Mouse (Mus musculus) thymus, postnatal 4 days (tissue): ENCODE data around the gene Gatm.
A peak's percentile ranks its signal among the peaks of the same experiment; 100 is the strongest.

Experiments
- DNase-seq: peaks from one replicate; pipeline ENCODE4 v3.0.0; 2021

Gene Gatm

DNA sequence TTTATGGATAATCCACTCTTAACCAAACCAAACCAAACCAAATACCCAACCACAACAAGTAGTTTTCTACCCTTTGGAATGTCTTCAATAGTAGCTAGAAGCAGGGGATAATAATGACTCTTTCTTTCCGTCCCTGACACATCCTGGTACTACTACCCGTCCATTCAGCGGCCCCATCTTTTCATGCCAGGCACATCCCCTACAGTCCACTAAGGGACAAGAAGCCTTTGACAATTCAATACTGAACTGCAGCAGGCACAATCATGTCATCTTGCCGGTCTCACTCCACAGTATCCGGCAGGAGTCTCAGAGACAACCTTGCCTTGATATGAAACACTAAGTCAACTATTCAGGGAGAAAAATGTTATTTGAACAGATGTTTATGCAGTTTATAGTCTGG, 5.3 kb downstream of the Gatm start:
- no peak for DNase-seq

- DNase-seq, result no peak
Measured at GRCm38 (mm10) chr2:122601354-122601753, 9.7 kb downstream of the Gatm start.

GRCm38 (mm10) chr2:122599736-122600135, 11.4 kb downstream of the Gatm start:
- no peak for DNase-seq

GRCm38 (mm10) chr2:122595461-122595860, 15.6 kb downstream of the Gatm start:
- DNase-seq, result no peak

DNA sequence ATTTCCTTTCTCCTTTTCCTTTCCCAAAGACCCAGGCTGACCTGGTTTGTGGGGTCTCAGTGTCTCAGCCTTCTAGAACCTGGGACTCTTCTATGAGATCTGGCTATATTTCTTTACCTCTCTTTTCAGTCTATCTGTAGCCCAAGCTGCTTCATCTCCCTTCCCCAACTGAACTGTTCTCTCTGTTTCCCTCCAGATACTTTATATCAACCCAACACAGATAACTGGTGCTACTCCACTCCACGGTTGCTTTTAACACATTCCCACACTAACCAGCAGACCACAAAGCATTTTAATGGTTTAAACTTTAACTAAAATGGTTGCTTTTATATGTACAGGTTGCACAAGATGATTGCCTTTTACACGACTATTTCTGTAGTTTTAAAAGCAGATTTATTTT, 19.9 kb downstream of the Gatm start:
- DNase-seq, result no peak

DNA sequence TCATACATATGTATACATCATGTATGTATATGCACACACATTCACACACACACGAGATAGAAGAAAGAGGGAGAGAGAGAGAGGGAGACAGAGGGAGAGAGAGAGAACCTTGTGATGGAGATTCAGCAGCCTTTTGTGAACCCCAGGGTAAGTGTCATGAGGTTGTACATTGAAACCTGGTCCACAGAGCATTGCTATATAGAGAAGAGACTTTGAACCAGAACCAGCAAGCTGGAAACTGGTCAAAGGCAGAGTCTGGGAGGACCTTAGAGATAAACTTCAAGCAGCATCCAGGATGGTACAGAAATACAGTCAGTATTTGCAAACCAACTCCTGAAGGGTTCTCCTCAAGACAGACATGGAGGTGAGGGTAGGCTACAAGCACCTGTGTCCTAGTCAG, 20.8 kb downstream of the Gatm start:
- DNase-seq, result no peak

GRCm38 (mm10) chr2:122587861-122588519, 23.1 kb downstream of the Gatm start:
- no peak for DNase-seq

GRCm38 (mm10) chr2:122586258-122586657, 24.8 kb downstream of the Gatm start:
- DNase-seq, result no peak

GRCm38 (mm10) chr2:122582324-122582723, 28.8 kb downstream of the Gatm start:
- no peak for DNase-seq

GRCm38 (mm10) chr2:122581361-122582017, 29.6 kb downstream of the Gatm start:
- no peak for DNase-seq

DNA sequence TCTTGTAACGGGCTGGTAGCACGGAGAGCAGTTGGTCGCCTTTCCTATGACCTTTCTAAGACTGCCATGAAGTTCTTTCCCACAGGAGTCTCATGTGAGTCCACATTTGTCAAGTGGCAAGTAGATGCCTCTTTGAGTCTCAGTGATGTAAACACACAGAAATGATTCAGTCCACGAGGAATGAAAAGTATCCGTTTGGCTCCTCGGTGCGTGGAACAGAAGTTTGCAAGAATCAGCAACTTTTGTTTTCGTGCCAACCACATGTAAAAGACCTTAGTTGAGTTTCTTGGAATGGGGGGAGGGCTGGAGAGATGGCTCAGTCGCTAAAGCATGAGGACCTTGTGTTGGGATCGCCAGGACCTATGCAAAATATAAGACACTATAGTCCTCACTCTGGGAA, 30.7 kb downstream of the Gatm start:
- DNase-seq, result no peak

DNA sequence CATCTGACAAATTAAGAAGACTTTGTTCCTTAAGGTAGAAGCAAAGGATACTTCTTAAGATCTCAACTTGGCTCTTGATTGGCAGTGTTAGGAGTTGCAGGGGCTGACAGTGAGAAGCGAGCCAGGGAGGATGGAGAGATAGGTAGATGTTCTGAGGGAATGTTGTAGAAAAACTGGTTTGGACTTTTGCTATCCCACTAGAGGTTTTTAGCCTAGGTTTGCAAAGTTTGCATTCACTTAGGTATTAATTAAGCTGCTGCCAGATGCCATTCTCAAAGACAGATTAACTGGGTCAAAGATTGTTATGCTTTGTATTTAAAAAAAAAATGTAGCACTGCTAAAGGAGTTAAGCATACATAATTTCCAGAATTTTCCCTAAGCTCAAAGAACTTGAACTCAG, 33.8 kb downstream of the Gatm start:
- no peak for DNase-seq

- no peak for DNase-seq
Measured at GRCm38 (mm10) chr2:122576295-122576694, 34.8 kb downstream of the Gatm start.

DNA sequence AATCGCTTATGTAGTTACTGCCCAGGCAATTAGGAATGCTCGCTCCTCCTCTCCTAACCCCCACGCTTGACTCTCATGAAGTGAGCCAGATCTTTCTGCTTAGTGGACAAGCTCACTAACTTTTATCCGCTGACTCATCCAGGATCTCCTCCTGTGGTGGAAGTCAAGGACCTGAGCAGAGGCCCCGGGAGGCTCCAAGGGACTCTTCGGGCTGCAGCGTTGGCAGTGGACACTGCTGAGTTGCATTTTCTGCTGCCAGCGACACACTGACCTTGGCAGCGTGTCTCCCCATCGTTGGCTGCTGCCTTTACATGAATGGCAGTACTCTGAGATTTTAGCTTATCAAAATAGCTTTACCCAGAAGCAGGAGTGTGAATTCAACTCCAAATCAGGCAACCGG, 35.6 kb downstream of the Gatm start:
- no peak for DNase-seq

DNA sequence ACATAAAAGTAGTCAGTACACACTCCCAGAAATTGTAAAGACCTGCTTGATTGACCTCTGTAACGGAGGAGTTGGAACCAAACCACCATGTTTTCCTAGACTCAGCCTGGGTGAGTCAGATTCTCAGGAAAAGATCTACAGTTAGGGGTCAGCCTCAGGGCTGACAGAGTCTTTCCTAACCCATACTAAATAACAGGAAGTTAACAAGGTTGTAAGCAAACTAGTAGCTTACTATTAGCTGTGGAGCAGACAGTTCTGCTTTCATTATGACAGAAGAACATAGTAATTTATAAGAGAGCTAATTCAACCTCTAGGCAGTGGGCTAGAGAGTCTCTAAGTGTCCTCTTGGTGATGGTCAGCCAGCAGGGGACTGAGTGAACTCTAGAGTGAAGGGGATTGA, 38.7 kb downstream of the Gatm start:
- DNase-seq, result no peak

- DNase-seq, result no peak
Measured at GRCm38 (mm10) chr2:122571326-122571725, 39.8 kb downstream of the Gatm start.

DNA sequence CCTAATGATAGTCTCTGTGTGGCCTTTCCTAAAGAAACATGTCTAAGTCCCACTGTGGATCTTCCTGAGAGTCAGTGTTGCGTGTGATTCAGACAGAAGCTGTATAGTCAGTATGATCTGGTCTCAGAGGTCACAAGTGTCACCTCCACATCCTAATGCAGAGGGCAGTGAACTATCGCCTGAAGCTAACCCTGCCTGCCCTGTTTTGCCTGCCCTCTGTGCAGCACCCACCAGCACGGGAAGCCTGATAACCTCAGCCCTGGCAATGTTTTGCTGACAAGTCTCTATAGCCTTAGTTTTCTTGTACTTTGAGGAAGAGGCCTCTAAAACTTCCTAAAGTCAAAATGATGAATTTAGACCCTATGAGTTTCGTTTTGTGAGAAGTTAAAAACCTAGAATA, 40.7 kb downstream of the Gatm start:
- no peak for DNase-seq

DNA sequence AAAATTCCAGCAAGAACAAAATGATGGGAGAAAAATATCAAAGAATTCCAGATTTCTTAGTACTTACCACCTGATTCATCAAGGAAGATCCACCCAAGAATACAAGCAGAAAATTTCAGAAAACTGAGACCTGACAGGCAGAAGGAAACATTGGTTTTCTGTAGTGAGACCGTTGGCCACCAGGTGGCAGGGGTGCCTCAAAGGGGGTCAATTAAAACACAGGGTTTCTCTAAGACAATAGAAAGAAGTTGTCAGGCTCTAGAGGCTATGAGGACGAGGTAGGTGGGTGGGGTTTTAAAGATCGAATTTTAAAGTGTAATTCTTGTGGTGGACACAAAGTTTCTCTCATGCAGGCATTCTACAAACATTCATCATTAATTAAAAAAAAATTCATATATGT, 41.7 kb downstream of the Gatm start:
- DNase-seq, result peak; percentile 86

DNA sequence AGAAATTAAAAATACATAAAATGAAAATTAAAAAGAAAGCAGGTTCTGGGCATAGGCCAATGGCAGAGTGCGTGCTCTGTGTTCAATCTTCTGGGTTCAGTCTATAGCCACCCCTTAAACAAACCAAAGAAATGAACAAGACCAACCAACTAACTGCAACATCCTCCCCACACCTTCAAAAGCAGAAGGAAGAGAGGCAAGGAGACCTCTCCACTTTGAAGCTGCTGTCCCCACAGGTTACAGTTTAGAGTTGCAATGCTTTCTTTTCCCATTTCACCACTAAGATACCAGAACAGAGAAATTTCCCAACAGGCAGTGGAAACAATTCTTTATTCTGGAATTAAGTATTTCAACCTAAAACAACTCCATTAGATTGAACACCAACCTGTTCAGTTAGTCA, 48.9 kb downstream of the Gatm start:
- DNase-seq, result no peak

- DNase-seq, result no peak
Measured at GRCm38 (mm10) chr2:122561221-122561620, 49.9 kb downstream of the Gatm start.

- peak; percentile 79 for DNase-seq
Measured at GRCm38 (mm10) chr2:122558317-122558716, 52.8 kb downstream of the Gatm start.
